Mouse (Mus musculus) megakaryocyte, embryonic 14.5 days (primary cell): ENCODE measurements around the gene Xlr3a. TPM values are rescaled to one million over a fixed set of nuclear protein-coding genes. Genes with fewer than 3 reads are reported as not detected.
"Not testable (repeated sequence)": the region's sequence is repeated elsewhere in the genome, so short reads cannot be mapped to it uniquely, and the experiment has no call there.

Experiments used
- H3K27me3 ChIP-seq: replicated peaks from 2 replicates; pipeline ENCODE3; 2012; ENCODE audit warnings: inconsistent platforms
- H3K36me3 ChIP-seq: replicated peaks from 2 replicates; pipeline ENCODE3; 2012; ENCODE audit warnings: low read length, inconsistent platforms, mixed read lengths
- H3K4me1 ChIP-seq: 2 replicates; pipeline ENCODE4 v1.6.1; 2012; ENCODE audit warnings: inconsistent platforms
- H3K4me3 ChIP-seq: replicated peaks from 2 replicates; pipeline ENCODE3; 2012; ENCODE audit warnings: moderate library complexity, mild to moderate bottlenecking, inconsistent platforms
- H3K9me3 ChIP-seq: 2 replicates; pipeline ENCODE4 v1.6.1; 2012; ENCODE audit warnings: inconsistent platforms
- FLI1 ChIP-seq: IDR thresholded peaks from 2 replicates; pipeline ENCODE4 v1.6.1; 2012; ENCODE audit warnings: low read length, inconsistent platforms, mixed read lengths
- GATA1 ChIP-seq: IDR thresholded peaks from 3 replicates; pipeline ENCODE4 v1.6.1; 2012; ENCODE audit warnings: mixed read lengths, low read length, inconsistent platforms, borderline replicate concordance
- polyA plus RNA-seq: library from polyadenylated mRNA; stranded (reverse); fragments of >175 nt; gene quantifications from 2 replicates; pipeline ENCODE4 v1.2.3, GENCODE M21; 2012; ENCODE audit warnings: low replicate concordance; ENCODE audit not compliant: insufficient read depth

Gene Xlr3a
- polyA plus RNA-seq: not detected in 2 replicates

DNA sequence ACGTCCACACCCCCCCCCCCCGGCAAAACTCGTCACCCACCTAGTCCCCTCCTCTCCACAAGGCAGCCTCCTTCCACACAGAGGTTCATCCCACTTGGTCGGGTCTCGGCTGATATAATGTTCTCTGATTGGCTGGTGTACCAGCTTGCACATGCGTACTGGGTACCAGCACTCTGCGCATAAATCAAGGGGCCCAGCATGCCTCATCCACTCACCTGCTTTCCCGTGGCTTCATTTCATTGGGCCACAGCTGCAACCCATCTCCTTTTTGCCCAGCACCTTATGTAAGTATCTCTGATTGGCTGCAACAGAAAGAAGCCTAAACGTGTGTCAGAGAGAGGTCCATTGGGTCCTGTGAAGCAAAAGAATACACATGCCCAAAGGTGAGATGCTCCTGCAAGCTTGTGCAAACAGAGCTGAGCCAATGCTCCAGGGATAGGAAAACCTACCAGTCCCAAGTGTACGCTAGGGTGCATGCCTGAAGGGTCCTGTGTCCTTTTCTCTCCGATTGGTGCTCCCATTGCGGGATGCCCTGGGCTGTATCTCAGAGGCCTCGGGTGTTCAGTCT, at the start of gene Xlr3a:
TSS of gene Xlr3a (minus strand) at position 155 of the 568 bp plus-strand sequence.
- H3K4me3 ChIP-seq, H3K4me1 ChIP-seq, H3K9me3 ChIP-seq, H3K27me3 ChIP-seq, H3K36me3 ChIP-seq: not testable (repeated sequence)

DNA sequence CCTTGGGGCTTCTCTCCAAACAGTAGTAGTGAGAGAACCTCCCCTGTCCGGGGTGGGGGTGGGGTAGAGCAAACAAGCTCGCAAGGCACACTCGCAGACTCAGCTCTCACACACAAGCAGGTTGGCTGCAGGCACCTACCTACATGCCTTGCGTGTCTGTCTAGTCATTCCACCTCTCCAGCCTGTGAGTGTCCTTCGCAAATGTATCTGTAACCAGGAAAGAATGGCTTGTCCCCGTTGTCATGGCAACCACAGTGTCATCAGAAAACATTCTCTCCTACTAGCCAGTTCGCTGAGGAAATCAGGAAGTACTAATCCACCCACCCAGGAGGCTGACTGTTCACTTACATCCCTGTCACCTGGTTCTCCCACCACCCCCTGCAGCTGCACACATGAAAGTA, 46.3 kb upstream of the Xlr3a start:
- not testable (repeated sequence) for H3K4me3 ChIP-seq, H3K4me1 ChIP-seq, H3K27me3 ChIP-seq, H3K36me3 ChIP-seq, H3K9me3 ChIP-seq

DNA sequence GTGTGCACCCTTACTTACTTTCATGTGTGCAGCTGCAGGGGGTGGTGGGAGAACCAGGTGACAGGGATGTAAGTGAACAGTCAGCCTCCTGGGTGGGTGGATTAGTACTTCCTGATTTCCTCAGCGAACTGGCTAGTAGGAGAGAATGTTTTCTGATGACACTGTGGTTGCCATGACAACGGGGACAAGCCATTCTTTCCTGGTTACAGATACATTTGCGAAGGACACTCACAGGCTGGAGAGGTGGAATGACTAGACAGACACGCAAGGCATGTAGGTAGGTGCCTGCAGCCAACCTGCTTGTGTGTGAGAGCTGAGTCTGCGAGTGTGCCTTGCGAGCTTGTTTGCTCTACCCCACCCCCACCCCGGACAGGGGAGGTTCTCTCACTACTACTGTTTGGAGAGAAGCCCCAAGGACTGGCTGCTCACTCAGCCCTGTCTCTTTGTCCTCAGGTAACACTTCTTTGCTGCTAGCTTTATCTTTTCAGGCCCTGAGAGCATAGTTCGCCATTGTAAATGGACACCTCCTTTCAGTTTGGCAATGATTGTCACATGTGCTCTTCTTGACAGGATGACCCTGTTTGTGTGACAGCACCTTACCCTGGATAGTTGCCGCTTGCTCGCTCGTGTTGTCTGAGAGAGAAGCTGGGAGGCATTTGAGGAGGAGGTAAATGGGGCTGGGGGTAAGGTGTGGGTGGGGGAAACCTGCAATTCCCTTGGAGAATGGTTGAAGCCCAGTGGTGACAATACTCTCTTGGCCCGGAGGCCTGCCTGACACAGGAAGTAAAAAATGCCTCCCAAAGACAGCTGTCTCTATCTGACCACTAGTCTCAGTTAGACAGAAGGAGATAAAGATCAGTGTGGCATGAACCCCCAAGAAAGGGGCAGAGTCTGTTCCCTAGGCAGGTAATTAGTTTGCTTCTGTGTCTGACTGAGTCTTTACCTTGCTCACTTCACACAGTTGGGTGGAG, 26.2 kb upstream of the Xlr3a start:
- H3K4me1 ChIP-seq, H3K27me3 ChIP-seq, H3K36me3 ChIP-seq, H3K4me3 ChIP-seq, H3K9me3 ChIP-seq: not testable (repeated sequence)

DNA sequence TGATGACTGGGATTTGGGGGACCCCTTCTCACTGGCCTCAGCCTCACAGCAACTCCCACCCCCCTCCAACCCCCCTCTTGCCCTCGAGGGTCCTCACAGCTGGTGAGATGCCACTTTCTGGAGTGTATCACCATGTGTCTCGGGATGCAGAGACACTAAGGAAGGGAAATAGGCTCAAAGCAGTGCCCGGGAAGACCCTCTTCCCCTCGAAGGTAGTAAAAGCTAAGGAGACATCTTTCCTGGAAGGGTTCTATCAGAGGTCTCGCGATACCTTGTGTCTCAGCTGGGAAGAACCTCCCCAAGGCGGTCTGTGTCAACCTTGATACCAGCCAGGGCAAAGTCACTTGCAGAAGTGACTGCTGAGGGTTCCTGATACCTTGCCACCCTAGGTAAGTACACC, 19.9 kb upstream of the Xlr3a start, which contains the start of gene Gm14685:
TSS of gene Gm14685 (plus strand) at position 301 of the 400 bp plus-strand sequence.
- H3K27me3 ChIP-seq: not testable (repeated sequence)

DNA sequence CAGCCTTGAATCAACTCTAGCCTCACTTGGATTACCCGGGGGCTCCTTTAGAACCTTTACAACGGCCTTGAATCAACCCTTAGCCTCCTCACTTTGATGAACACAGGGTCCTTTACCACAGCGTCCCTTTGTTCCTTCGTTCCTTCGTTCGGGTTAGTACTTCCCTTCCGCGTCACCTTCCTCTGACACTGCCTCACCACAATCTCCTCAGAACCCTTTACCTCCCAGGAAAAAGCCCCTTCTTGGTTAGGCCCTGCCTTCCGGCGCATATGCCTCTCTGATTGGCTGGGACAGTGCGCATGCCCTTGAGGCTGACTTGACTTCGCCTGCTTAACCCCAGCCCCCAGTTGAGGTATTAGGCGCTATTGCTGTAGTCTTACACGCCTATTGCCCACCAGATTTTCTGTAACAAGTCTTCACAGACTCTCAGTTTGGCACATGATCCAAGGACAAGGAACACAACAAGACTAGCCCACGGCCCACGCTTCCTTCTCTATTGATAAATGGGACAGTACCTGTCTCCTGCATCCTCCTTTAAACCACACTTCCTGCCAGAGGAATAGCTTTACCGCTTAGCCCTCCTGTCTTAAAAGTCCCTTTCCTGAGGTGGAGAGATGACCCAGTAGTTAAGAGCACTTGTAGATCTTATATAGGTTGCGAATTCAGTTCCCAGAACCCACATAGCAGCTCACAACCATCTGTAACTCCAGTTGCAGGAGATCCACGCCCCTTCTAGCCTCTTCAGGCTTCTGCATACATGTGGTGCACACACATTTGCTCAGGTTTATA, 14.4 kb downstream of the Xlr3a start, which contains the start of gene Xlr4a:
TSS of gene Xlr4a (minus strand) at position 212 of the 789 bp plus-strand sequence.
- not testable (repeated sequence) for H3K4me3 ChIP-seq, H3K27me3 ChIP-seq, H3K9me3 ChIP-seq, H3K36me3 ChIP-seq, H3K4me1 ChIP-seq

More for the DNA sequence above, 19.9 kb upstream of the Xlr3a start, which contains the start of gene Gm14685:
- H3K4me3 ChIP-seq, H3K36me3 ChIP-seq, H3K9me3 ChIP-seq, H3K4me1 ChIP-seq: not testable (repeated sequence)

DNA sequence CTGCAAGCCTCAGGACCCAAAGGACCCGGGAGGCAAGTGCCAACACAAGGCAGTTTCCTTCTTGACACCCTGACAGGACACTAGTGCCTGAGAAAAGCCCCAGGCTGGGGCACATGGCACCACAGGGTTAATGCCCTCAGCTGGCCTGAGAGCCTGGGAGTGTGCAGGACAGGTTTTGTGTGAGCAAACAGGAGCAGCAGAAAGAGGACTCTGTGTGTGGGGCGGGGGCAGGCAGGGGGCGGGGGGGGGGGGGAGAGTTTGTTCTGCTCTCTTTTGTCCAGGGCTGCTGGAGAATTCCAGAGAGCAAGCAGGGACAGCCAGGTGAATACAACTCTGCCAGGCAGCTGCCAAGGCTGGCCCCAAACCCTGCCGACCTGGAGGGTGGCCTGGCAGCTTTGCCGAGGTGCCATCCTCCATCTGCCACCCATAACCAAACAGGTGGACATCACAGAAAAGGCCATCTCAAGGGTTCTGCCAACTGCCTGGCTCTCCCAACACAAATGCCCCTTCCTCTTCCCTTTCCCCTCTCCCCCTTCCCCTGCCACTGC, 30.1 kb downstream of the Xlr3a start:
- not testable (repeated sequence) for H3K36me3 ChIP-seq, H3K4me3 ChIP-seq, H3K4me1 ChIP-seq, H3K9me3 ChIP-seq
- peaks cover 33% of the 10 kb centered on the region for H3K27me3 ChIP-seq

DNA sequence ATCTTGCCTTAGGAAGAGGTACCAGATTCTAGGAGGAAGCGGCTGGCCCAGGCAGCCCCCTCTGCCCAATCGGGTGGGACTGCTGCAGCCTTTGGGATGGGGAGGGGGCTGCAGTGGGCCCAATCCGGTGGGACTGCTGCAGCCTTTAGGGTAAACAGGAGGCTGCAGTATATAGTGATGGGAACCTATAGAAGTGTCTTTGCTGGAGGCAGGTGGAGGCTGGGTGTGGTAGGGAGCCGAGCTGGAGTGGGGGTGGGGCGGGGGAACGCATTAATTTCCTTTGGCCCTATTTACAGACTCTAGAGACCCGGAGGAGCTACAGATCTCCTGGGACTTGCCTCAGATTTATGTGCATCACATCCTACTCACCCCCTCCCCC, 32.5 kb downstream of the Xlr3a start, which contains the start of gene Pnma3:
TSS of gene Pnma3 (plus strand) at position 373 of the 379 bp plus-strand sequence.
- Histone ChIP-seq H3K27me3 (peaks cover 36% of the 10 kb centered on the region), H3K9me3 (no peaks in the 10 kb centered on the region), H3K4me3 (no peak within 1 kb of the TSS), H3K36me3 (no peaks in the 10 kb centered on the region), H3K4me1 (0 out of 2 replicates have a peak, but pooled peaks cover 3% of the 10 kb centered on the region)
- no peak for TF ChIP-seq GATA1
- no peak for TF ChIP-seq FLI1

DNA sequence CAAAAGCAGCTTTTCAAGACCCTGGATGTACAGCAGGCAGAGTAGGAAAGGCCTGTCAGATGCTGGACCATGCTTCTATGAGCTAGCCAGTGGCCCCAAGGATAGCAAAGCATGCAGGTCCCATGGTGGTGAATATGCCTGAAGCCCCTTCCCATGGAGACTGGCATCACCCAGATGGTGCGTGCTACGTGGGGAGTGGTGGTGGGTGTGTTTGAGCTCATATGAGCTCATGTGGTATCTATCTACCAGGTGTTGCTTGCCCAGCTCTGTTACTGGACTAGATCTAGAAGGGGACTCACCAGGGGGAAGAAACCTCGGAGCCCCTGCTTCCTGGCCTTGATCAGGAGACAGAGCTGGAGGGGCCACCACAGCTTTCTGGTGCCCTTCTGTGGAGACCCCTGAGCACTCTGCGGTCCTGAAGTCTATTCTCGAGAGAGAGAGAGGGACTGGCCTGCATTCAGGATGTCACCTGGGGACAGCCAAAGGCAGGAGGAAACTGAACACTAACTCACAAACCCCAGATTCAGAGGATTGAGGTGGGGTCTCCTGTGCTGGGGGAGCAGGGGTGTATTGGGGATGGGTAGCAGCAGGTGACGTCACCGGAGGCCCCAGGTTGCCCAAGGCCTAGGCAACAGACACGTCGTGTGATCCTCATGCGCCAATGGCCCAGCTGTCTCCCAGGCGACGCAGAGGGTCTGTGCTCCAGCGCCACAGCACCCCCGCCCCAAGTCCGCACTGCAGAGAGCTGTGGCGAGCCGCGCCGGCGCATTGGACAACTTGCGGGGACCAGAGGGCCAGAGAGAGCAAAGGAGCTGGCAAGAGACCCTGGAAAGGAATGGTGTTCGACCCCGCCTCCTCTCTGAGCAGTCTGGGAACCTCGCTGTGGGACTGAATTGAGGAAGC, 33.1 kb downstream of the Xlr3a start:
- H3K36me3 ChIP-seq: no peaks in the 10 kb centered on the region
- H3K4me1 ChIP-seq: 0 out of 2 replicates have a peak, but pooled peaks cover 3% of the 10 kb centered on the region
- TF ChIP-seq FLI1 (no peak), GATA1 (no peak)
- peaks cover 36% of the 10 kb centered on the region for H3K27me3 ChIP-seq
- H3K9me3 ChIP-seq: no peaks in the 10 kb centered on the region
- H3K4me3 ChIP-seq: no peak overlapping the region

DNA sequence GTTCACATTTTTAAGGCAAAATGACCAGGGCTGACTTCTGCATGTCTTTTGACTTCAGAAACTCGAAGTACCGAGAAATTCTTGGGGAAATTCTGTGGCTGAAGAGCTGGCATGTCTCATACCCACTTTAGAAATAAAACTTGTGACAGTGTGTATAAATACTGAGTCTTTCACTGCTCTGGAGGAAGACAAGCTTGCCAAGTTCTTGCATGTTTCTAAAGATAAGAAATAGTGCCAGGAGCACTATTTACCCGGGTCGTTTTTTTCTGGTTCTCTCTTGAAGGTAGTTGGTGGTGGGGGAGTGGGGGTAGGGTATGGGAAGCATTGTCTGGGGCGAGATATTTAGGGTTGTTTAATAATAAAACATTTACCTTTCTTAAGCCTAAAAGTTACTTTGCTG, 34.6 kb downstream of the Xlr3a start:
- TF ChIP-seq FLI1 (no peak), GATA1 (no peak)
- Histone ChIP-seq H3K27me3 (peaks cover 28% of the 10 kb centered on the region), H3K36me3 (no peaks in the 10 kb centered on the region), H3K4me1 (0 out of 2 replicates have a peak, but pooled peaks cover 3% of the 10 kb centered on the region), H3K9me3 (no peaks in the 10 kb centered on the region), H3K4me3 (no peak overlapping the region)
